Mouse (Mus musculus) right cerebral cortex, postnatal 36 days (tissue): ENCODE data around the gene Mtmr12.

Source experiments
- DNase-seq, 2 experiments: peaks; one replicate each; pipeline ENCODE4 v3.0.0; 2022; ENCODE audit warnings: low spot score in 2 of 2, mixed read lengths in 1 of 2

Gene Mtmr12

GRCm38 (mm10) chr15:12275091-12275623 lies 70.3 kb downstream of the Mtmr12 start:
- no peak for DNase-seq

- no peak for DNase-seq
Measured at GRCm38 (mm10) chr15:12279816-12280215, 75.0 kb downstream of the Mtmr12 start.

DNA sequence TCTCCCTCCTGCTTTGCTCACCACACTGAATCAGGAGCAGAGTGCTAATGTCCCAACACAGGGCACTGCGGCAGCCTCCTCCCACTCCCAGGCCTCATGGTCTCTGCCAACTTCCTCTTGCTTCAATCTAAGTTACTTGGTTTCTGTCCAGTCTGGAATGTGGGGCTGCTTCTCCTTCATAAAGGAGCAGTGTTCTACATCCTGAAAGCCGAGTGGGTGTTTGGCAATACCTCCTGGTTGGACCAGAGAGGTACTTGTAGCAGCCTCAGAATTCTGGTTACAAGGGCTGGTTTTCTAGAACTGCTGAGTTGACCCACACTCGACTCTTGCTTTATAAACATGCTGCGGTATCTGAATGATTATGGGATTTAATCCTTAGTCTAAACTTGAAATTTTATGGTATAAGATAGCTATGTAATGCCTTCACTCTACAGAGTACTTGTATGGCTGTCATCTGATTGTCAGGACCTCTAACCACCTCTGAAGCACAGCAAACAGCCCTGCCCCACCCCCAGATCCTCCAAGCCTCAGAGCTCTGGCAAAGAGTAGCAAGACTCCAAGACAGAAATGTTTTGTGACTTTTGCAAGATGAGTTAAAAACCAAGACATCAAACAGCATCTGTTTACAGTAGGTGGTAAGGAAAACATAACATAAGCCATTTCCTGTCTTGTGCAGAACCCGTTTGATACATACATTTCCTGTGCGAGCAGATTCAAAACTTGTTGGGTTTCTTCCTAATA lies 80.1 kb downstream of the Mtmr12 start:
- DNase-seq, result peak; percentile 8 to 44

GRCm38 (mm10) chr15:12285535-12285809 lies 80.6 kb downstream of the Mtmr12 start:
- DNase-seq, result no peak

GRCm38 (mm10) chr15:12290330-12290729 lies 85.5 kb downstream of the Mtmr12 start:
- no peak for DNase-seq

GRCm38 (mm10) chr15:12291757-12292156 lies 86.9 kb downstream of the Mtmr12 start:
- no peak for DNase-seq

DNA sequence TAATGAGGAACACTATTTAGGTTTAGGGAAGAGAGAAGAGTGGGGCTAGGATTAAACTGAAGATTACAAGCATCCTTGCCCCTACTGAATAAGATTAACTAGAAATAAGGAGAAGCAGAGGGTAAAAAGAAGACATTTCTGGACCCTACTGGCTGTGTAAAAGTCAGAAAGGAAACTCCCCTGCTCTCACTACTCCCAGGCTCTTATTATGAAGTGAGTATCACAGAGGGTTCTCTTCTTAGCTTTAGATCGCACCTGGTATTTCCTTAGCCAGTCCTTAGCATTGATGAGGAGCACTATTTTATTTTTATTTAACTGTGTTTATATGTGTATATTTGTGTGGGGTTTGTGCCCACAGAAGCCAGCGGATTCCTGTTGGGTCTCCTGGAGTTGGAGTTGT lies 91.4 kb downstream of the Mtmr12 start:
- no peak for DNase-seq

GRCm38 (mm10) chr15:12298231-12298737 lies 93.5 kb downstream of the Mtmr12 start:
- DNase-seq, result no peak

GRCm38 (mm10) chr15:12301771-12302170 lies 96.9 kb downstream of the Mtmr12 start:
- DNase-seq, result no peak

DNA sequence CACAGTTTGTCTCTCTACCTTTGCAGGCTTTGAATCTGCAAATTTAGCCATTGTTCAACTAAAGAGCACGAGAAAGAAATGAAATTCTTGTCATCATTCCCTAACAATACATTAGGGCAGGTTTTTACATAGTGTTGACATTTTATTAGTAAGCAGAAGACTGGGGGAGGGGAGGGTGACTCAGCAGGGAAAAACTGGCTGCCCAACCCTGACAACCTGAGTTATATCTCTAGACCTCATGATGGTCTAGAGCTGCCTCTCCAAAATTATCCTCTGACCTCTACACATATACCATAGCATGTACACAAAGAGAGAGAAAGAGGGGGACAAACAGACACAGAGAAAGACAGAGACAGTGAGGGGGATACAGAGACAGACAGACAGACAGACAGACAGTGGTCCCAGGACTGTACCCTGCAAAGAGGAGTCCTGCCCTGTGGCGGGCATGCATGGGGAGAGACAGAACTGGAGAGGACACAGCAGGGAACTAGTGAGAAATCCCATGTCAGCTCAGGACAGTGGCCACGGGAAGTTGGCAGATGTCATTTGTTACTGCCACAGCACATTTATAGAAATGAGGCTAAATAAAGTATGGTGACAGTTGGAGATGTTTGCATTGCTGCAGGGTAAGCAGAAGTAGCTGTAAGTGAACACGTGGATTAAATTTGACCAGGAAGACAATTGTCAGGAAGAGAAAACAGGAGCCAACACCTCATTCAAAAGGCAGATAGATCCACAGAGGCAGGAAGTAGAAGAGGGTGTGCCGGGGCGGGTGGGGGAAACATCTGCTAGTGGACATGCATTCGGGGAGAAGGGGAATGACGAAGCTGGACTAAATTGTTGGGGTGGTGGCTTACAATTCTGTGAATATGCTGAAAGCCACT lies 101.6 kb downstream of the Mtmr12 start:
- peak in 1 of 2 experiments; percentile 17 for DNase-seq

GRCm38 (mm10) chr15:12307114-12307513 lies 102.3 kb downstream of the Mtmr12 start:
- DNase-seq, result no peak

DNA sequence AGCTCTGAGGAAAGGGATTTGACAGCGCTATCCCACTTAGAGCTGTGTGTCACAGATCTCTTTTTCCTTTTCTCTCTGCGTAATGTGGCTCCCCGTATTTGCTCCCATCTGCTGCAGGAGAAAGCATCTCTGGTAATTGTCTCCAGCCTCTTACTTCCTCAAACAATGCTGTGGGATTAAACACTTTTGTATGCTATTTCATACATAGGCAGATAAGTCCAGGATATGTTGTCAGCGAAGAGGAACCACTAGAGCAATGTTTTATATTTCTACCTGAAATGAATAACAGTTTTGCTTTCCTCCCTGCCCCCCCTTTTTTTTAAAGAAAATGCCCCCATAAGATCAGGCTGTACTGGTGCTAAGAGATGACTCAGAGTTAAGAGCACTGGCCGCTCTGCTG lies 103.7 kb downstream of the Mtmr12 start:
- no peak for DNase-seq

- DNase-seq, result no peak
Measured at GRCm38 (mm10) chr15:12310676-12311075, 105.8 kb downstream of the Mtmr12 start.

DNA sequence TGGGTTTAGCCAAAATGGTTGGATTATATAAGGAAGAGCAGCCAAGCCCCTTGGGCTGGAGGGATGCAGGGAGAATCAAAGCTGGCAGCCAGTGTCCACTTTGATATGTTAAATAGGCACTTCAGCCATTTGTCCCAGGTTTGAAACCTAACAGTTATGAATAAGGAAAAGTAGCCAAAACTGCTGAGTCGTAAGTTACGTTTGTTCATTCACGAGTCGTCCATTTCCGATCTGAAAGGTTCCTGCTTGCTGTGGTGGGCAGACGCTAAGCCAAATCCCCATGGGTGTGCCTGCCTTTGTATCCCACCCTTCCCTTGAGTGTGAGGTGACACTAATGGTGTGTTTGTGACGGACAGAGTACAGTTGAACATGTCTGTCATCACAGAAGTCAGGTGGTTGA lies 106.6 kb downstream of the Mtmr12 start:
- DNase-seq, result no peak

DNA sequence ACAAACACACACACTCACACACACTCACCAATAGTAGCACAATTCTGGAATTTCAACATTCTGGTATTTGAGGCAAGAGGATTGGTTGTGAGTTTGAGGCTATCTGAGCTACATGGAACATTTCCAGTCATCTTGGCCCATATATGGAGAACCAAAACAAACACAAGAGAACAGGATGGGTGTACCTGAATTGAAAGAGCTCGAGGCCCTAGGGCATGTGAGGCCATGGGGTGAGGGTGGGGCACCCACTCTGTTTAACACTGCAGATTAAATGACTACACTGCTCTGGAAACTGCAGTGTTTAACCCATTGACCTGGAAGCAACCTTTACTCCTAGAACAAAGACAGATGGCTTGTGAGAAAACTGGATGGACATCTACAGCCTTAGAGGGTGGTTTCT lies 108.4 kb downstream of the Mtmr12 start:
- no peak for DNase-seq

DNA sequence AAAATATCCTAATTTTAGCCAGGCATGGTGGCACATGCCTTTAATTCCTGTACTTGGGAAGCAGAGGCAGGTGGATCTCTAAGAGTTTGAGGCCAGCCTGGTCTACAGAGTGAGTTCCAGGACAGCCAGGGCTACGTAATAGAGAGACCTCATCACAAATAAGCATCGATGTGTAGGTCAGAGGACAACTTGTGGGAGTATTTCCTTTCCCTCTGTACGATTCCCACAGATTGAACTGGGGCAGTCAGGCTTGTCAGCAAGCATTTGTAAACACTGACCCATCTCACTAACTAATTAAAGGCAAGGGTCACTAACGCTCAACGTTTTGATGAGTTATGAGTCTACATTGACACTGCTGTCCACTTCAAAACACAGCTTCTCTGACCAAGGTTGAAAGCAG lies 109.8 kb downstream of the Mtmr12 start:
- DNase-seq, result no peak

DNA sequence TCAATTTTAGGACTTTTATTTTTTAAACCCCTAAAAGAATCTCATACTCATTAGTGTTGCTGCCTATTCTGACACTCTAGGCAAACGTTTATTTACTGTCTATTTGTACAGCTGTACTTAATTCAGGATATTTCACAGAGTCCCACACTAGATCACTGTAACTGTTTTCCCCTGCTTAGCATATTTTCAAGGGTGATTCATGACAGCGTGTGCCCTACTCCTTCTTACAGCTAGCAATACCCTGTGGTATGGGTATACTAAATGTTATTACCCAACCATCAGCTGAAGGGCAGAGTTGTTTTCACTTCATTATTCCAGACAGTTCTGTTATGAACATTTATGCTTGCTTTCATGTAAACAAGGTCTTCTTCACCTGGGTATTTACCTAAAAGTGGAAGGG lies 111.2 kb downstream of the Mtmr12 start:
- no peak for DNase-seq

- DNase-seq, result no peak
Measured at GRCm38 (mm10) chr15:12317290-12317689, 112.5 kb downstream of the Mtmr12 start.

DNA sequence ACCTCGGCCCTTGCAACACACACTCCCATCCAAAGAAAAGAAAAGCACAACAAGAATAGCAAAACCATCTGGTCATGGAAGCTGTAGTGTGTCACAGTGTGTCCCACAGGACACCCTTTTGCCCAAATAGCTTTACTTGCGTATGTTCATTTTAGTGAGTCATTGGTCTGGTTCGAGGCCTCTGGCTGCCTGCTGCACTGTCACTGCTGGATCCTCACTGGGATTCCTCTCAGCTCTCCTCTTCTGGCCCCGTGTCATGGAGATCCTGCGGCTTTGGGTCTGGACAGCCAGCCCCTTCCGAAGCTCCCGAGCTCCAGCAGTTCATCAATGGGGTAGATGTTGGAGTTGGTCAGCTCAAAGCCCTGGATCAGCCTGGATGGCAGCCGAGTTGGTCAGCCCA lies 113.6 kb downstream of the Mtmr12 start:
- no peak for DNase-seq

DNA sequence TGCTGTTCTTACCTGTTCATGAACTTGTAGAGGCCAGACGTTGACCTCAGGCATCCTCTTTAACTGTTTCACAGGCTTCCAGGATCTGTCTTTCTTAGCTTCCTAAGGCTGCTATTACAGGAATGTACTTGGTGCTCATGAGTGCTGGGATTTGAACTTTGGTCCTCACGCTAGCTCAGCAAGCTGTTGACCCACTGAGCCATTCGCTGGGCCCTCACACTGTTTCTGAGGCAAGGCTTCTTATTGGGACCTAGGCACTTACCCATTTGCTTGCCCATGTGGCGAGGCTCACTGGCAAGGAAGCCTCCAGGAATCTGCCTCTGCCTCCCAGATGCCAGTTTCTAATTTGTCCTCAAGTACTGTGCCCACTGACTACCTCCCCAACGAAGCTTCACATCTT lies 115.1 kb downstream of the Mtmr12 start:
- DNase-seq, result no peak

- no peak for DNase-seq
Measured at GRCm38 (mm10) chr15:12320441-12321090, 115.7 kb downstream of the Mtmr12 start.

DNA sequence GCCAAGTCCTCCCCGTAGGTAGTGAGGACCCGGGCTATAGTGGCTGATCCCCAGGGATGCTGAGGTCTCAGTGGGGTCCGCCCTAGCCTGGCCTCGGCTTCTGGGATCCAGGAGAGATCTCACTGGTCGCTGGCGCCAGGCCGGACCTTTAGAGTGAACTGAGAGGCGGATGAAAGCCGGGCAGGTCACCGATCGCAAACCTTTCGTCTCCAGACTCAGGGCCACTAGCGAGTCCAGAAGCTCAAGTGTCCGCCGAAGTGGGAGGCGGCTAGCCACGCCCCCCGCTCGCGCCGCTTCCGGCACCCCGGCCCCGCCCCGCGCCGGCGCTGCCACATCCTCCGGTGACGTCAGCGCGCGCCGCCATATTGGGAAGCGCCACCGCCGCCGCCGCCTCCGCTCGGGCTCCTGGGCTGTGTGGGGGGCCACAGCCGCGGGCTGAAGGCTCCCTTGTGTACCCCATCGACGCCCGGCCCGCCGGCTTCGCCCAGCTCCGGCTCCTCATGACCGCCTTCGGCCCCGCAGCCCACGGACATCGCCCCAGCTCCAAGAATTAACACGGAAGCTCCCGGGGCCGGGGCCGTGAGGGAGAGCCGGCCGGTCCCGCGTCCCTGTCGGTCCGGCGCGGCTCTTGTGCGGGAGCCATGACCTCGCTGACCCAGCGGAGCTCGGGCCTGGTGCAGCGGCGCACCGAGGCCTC lies 116.4 kb downstream of the Mtmr12 start, which contains the start of gene Golph3:
Golph3 (plus strand) TSS at position 360 of the 697 bp plus-strand sequence.
- peak; percentile 91 to 94 for DNase-seq
